Mouse (Mus musculus) limb, embryonic 14.5 days (tissue): ENCODE data around the gene Tuba1b. TPM values are rescaled to one million over a fixed set of nuclear protein-coding genes. Genes with fewer than 3 reads are reported as not detected.
"Not testable (repeated sequence)": the region's sequence is repeated elsewhere in the genome, so short reads cannot be mapped to it uniquely, and the experiment has no call there.

Source experiments
- ATAC-seq: fragments of 200-750 bp; cut with Nextera tagmentation; 2 replicates; pipeline ENCODE4 v1.8.0; 2017; ENCODE audit warnings: low read depth, moderate number of reproducible peaks, moderate TSS enrichment; ENCODE audit not compliant: low FRiP score
- DNase-seq: peaks from one replicate; pipeline ENCODE4 v3.0.0-alpha.2; 2015; ENCODE audit warnings: low spot score
- H3K27ac ChIP-seq: fragments of 300-500 bp; sonication (generic); replicated peaks from 2 replicates; pipeline ENCODE4 v1.5.1; 2014; ENCODE audit warnings: low read depth, mild to moderate bottlenecking, low read length, moderate library complexity, mixed read lengths
- H3K27me3 ChIP-seq: fragments of 300-500 bp; sonication (generic); 2 replicates; pipeline ENCODE4 v1.6.1; 2014; ENCODE audit warnings: low read length, mixed read lengths; ENCODE audit not compliant: control insufficient read depth, insufficient read depth
- H3K36me3 ChIP-seq: fragments of 300-500 bp; sonication (generic); 2 replicates; pipeline ENCODE4 v1.6.1; 2014; ENCODE audit warnings: mild to moderate bottlenecking, low read length, moderate library complexity, mixed read lengths; ENCODE audit not compliant: control insufficient read depth, insufficient read depth
- H3K4me1 ChIP-seq: fragments of 300-500 bp; sonication (generic); 2 replicates; pipeline ENCODE4 v1.6.1; 2014; ENCODE audit warnings: antibody characterized with exemption, low read length, mixed read lengths; ENCODE audit not compliant: control insufficient read depth, insufficient read depth
- H3K4me2 ChIP-seq: fragments of 300-500 bp; sonication (generic); replicated peaks from 2 replicates; pipeline ENCODE4 v1.6.1; 2014; ENCODE audit warnings: low read depth, mild to moderate bottlenecking, low read length, moderate library complexity; ENCODE audit not compliant: severe bottlenecking
- H3K4me3 ChIP-seq: fragments of 300-500 bp; sonication (generic); replicated peaks from 2 replicates; pipeline ENCODE4 v1.5.1; 2014; ENCODE audit warnings: low read length
- H3K9ac ChIP-seq: fragments of 300-500 bp; sonication (generic); 2 replicates; pipeline ENCODE4 v1.6.1; 2014; ENCODE audit warnings: mild to moderate bottlenecking, low read depth, low read length, moderate library complexity; ENCODE audit not compliant: severe bottlenecking
- H3K9me3 ChIP-seq: fragments of 300-500 bp; sonication (generic); 2 replicates; pipeline ENCODE4 v1.6.1; 2016; ENCODE audit warnings: low read length; ENCODE audit not compliant: control insufficient read depth
- POLR2A ChIP-seq: fragments of 200-500 bp; IDR thresholded peaks from 2 replicates; pipeline ENCODE4 v1.8.0; 2012; ENCODE audit warnings: inconsistent platforms, mild to moderate bottlenecking, moderate library complexity, borderline replicate concordance; ENCODE audit not compliant: insufficient read depth, insufficient read length; ENCODE audit errors: extremely low read depth
- WGBS: fragments of 180-500 bp; shearing (Covaris S2); extraction: QIAGEN DNeasy Blood & Tissue Kit; methylation state at CpG from one replicate; pipeline ENCODE4 v1.1.7; 2014; 5-methylcytosine and 5-hydroxymethylcytosine counted together
- polyA plus RNA-seq, 2 experiments: library from polyadenylated mRNA; depleted of rRNA in 1 of 2; stranded (reverse) in 1 of 2; unstranded in 1 of 2; fragments of >200 nt; fragmentation: Nextera tagmentation in 1 of 2; extraction: Ambion mirVana in 1 of 2; gene quantifications; 2 replicates each; pipeline versions ENCODE4 v1.2.1 to v1.2.3; 2012 to 2014

Tuba1b gene
- polyA plus RNA-seq, 2 experiments = 1,587 to 2,384 TPM

GRCm38 (mm10) chr15:98977759-98978408 is 43.5 kb upstream of the Tuba1b start:
- Histone ChIP-seq H3K4me3 (no peak overlapping the region), H3K36me3 (no peaks in the 10 kb centered on the region), H3K4me2 (peak overlapping the region; percentile 27), H3K9me3 (no peaks in the 10 kb centered on the region), H3K27ac (peak overlapping the region; percentile 63), H3K4me1 (peaks cover 20% of the 10 kb centered on the region), H3K9ac (peak overlapping the region; percentile 13), H3K27me3 (no peaks in the 10 kb centered on the region)
- 39% methylated on average over 14 of the region's 14 CpGs for WGBS
- DNase-seq = peak; percentile 85
- ATAC-seq = peak; percentile 64
- TF ChIP-seq POLR2A = no peak

GRCm38 (mm10) chr15:98976763-98977758 is 42.7 kb upstream of the Tuba1b start:
- Histone ChIP-seq H3K4me3 (no peak overlapping the region), H3K36me3 (no peaks in the 10 kb centered on the region), H3K4me1 (peaks cover 20% of the 10 kb centered on the region), H3K9ac (peak overlapping the region; percentile 13), H3K27ac (peak overlapping the region; percentile 63), H3K27me3 (no peaks in the 10 kb centered on the region), H3K4me2 (no peak overlapping the region), H3K9me3 (no peaks in the 10 kb centered on the region)
- WGBS = 59% methylated on average over 21 of the region's 21 CpGs
- DNase-seq (no peak), ATAC-seq (no peak)
- TF ChIP-seq POLR2A = no peak

- Histone ChIP-seq H3K4me1 (peaks cover 32% of the 10 kb centered on the region), H3K4me3 (no peak overlapping the region), H3K9me3 (no peaks in the 10 kb centered on the region), H3K27me3 (no peaks in the 10 kb centered on the region), H3K4me2 (no peak overlapping the region), H3K9ac (no peak overlapping the region), H3K27ac (no peak overlapping the region), H3K36me3 (no peaks in the 10 kb centered on the region)
- ATAC-seq (no peak), DNase-seq (no peak)
- no peak for TF ChIP-seq POLR2A
- 77% methylated on average over 9 of the region's 9 CpGs for WGBS
Observed at GRCm38 (mm10) chr15:98973015-98973614, 38.8 kb upstream of the Tuba1b start.

- H3K4me2 ChIP-seq = not testable (repeated sequence)
Observed at GRCm38 (mm10) chr15:98971576-98972320, 37.4 kb upstream of the Tuba1b start.

GRCm38 (mm10) chr15:98971111-98971510 is 36.7 kb upstream of the Tuba1b start:
- no peak overlapping the region for H3K27ac ChIP-seq
- WGBS = 39% methylated on average over 4 of the region's 4 CpGs
- TF ChIP-seq POLR2A = no peak

More at GRCm38 (mm10) chr15:98971576-98972320, 37.4 kb upstream of the Tuba1b start:
- not testable (repeated sequence) for H3K9me3 ChIP-seq, H3K27ac ChIP-seq, H3K4me3 ChIP-seq, ATAC-seq, H3K36me3 ChIP-seq, DNase-seq, H3K9ac ChIP-seq, H3K27me3 ChIP-seq
- 71% methylated on average over 15 of the region's 15 CpGs for WGBS
- peaks cover 19% of the 10 kb centered on the region for H3K4me1 ChIP-seq

More at GRCm38 (mm10) chr15:98971111-98971510, 36.7 kb upstream of the Tuba1b start:
- Histone ChIP-seq H3K36me3 (no peaks in the 10 kb centered on the region), H3K4me1 (peaks cover 17% of the 10 kb centered on the region), H3K27me3 (no peaks in the 10 kb centered on the region), H3K9ac (no peak overlapping the region), H3K9me3 (no peaks in the 10 kb centered on the region), H3K4me3 (no peak overlapping the region), H3K4me2 (no peak overlapping the region)
- no peak for DNase-seq
- no peak for ATAC-seq
